In the genomic region with DNA sequence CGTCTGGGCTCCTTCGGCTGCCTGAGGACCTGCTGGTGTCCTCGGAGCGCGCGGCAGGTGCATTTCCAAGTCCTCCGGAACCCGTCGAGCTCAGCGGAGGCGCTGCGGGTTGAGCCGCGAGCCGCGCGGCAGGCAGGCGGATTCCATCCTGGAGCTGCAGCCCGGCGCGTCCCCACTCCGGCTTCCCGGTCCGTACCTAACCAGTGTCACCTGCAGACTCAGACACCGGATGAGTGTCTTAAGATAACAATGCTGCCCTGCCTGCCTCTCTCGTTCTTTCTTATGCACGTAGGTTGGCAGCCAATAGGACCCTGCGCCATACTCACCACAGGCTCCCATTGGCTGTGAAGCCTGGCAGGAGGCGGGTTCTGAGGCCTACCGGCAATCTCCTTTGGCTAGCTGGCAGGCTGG, we compare ENCODE assay signal across 8 mouse cellular contexts. TPM values are rescaled to one million over a fixed set of nuclear protein-coding genes. Genes with fewer than 3 reads are reported as not detected.
DNase-seq lines count a peak whose midpoint lies in the region; ATAC-seq lines count a peak whose summit lies in the region.

A gene (minus strand): TSS at position 276 of the 411 bp plus-strand sequence.

- H3K4me2 ChIP-seq in liver, embryonic 13.5 days, result peak within 1 kb of the TSS; percentile 52
- peak within 1 kb of the TSS; percentile 81 for H3K4me2 ChIP-seq in neural tube, embryonic 14.5 days (ENCODE audit: low read depth, low read length)

- ATAC-seq in frontal cortex, adult (ENCODE audit: low TSS enrichment), result peak; percentile 91
- ATAC-seq in liver, embryonic 13.5 days (ENCODE audit: low read depth), result peak; percentile 75
- peak; percentile 99 for ATAC-seq in neural tube, embryonic 14.5 days (ENCODE audit: low read depth)

- 1% methylated on average over 30 of the region's 30 CpGs for WGBS in large intestine, adult 2 months
- WGBS in liver, embryonic 13.5 days (ENCODE audit: insufficient replicate concordance), result 2% methylated on average over 30 of the region's 30 CpGs
- under 1% methylated on average over 30 of the region's 30 CpGs for WGBS in neural tube, embryonic 14.5 days

- peak; percentile 83 for DNase-seq in Muller cell, postnatal 12 days (ENCODE audit: inconsistent ontology term)
- DNase-seq in cerebellum, adult 8-10 months, result peak; percentile 93
- DNase-seq in heart, postnatal 36 days, result peak; percentile 57 to 61
- peak; percentile 21 for DNase-seq in large intestine, adult 2 months (ENCODE audit: low read depth, low spot score)
- DNase-seq in liver, embryonic 13.5 days, result no peak
- peak; percentile 20 to 58 for DNase-seq in urinary bladder, postnatal 36 days (ENCODE audit: low spot score in 2 of 2)

- no peaks in the 10 kb centered on the region for H3K4me1 ChIP-seq in liver, embryonic 13.5 days (replicated peaks)
- peaks cover 5% of the 10 kb centered on the region; the same call in 1 of the 2 replicates for H3K4me1 ChIP-seq in neural tube, embryonic 14.5 days (ENCODE audit: control insufficient read depth, insufficient read depth, low read length)

- no peak within 1 kb of the TSS for H3K9ac ChIP-seq in liver, embryonic 13.5 days
- H3K9ac ChIP-seq in neural tube, embryonic 14.5 days (replicated peaks; ENCODE audit: low read depth, low read length), result peak within 1 kb of the TSS; percentile 69

- no peaks in the 10 kb centered on the region; the same call in 1 of the 2 replicates for H3K9me3 ChIP-seq in liver, embryonic 13.5 days (replicated peaks)
- H3K9me3 ChIP-seq in neural tube, embryonic 14.5 days (ENCODE audit: control insufficient read depth, low read length), result no peaks in the 10 kb centered on the region

- H3K27me3 ChIP-seq in liver, embryonic 13.5 days, result peaks cover 44% of the 10 kb centered on the region
- no peaks in the 10 kb centered on the region for H3K27me3 ChIP-seq in neural tube, embryonic 14.5 days (ENCODE audit: control insufficient read depth, insufficient read depth, low read length)

- H3K27ac ChIP-seq in liver, embryonic 13.5 days, result no peak within 1 kb of the TSS
- peak within 1 kb of the TSS; percentile 71 for H3K27ac ChIP-seq in neural tube, embryonic 14.5 days (ENCODE audit: low read depth, low read length)

- H3K36me3 ChIP-seq in liver, embryonic 13.5 days, result no peaks in the 10 kb centered on the region
- no peaks in the 10 kb centered on the region for H3K36me3 ChIP-seq in neural tube, embryonic 14.5 days (ENCODE audit: control insufficient read depth, insufficient read depth, low read length)

- intact Hi-C loops in heart, postnatal 36 days (cut with DNase I), result no loop called here

- peak within 1 kb of the TSS; percentile 46 for H3K4me3 ChIP-seq in liver, embryonic 13.5 days (replicated peaks)
- H3K4me3 ChIP-seq in neural tube, embryonic 14.5 days (ENCODE audit: low read depth, low read length), result peak within 1 kb of the TSS; percentile 73

RNA-seq across cellular contexts. Expression of the gene that starts here (rescaled TPM):
- under 1 TPM in 1 of 2 experiments, not detected in 1; 0.22 TPM for total RNA-seq in heart, postnatal 36 days (2021)
- polyA plus RNA-seq in large intestine, adult 2 months (2012; rRNA removed), result 0.80 and 0.89 TPM in 2 replicates
- 0.03 TPM in 2 replicates for polyA plus RNA-seq in liver, embryonic 13.5 days (2015; fragmentation: Nextera tagmentation; extraction: Ambion mirVana)
- polyA plus RNA-seq in neural tube, embryonic 14.5 days (2014; fragmentation: Nextera tagmentation; extraction: Ambion mirVana), result 24.0 and 25.9 TPM in 2 replicates

Comparison
In these comparisons a context has a peak if more than half of its experiments do, and no peak if none do; other contexts are left out.
1. RNA of the gene that starts here (polyA plus RNA-seq): 24.0 to 25.9 TPM in neural tube, embryonic 14.5 days; 0.80 to 0.89 TPM in large intestine, adult 2 months and 0.03 TPM in liver, embryonic 13.5 days; every median in the first group is over 10 times any median in the second.
2. Peak in DNase-seq in heart, postnatal 36 days; RNA of the gene not detected or under 1 TPM.
3. Peak in DNase-seq in large intestine, adult 2 months; RNA of the gene not detected or under 1 TPM.
4. Peak in ATAC-seq, H3K4me3 ChIP-seq and H3K4me2 ChIP-seq in liver, embryonic 13.5 days; RNA of the gene not detected or under 1 TPM.
5. Peak in every context shown above with its lines, with median percentiles within 50 percentile points of each other: ATAC-seq.